Mouse (Mus musculus): ENCODE data around the gene Ptcd3. TPM values are rescaled to one million over a fixed set of nuclear protein-coding genes. Genes with fewer than 3 reads are reported as not detected.
"Not testable (repeated sequence)": the region's sequence is repeated elsewhere in the genome, so short reads cannot be mapped to it uniquely, and the experiment has no call there.

Gene Ptcd3
- polyA plus RNA-seq, 1 experiment from 2014 or later, result 151 TPM

- Histone ChIP-seq H3K9me3 (replicated peaks; ENCODE audit: control insufficient read depth, low read length) (no peaks in the 10 kb centered on the region), H3K27me3 (ENCODE audit: control insufficient read depth, insufficient read depth, low read length) (no peaks in the 10 kb centered on the region), H3K9ac (replicated peaks; ENCODE audit: low read length) (no peak overlapping the region), H3K27ac (replicated peaks; ENCODE audit: low read depth, low read length) (no peak overlapping the region), H3K4me1 (ENCODE audit: control insufficient read depth, insufficient read depth, low read length) (no peaks in the 10 kb centered on the region), H3K4me2 (ENCODE audit: low read depth, low read length) (no peak overlapping the region), H3K4me3 (ENCODE audit: low read depth, low read length) (no peak overlapping the region), H3K36me3 (replicated peaks; ENCODE audit: control insufficient read depth, insufficient read depth, low read depth, low read length) (peaks cover 5% of the 10 kb centered on the region)
- ATAC-seq (replicated peaks; ENCODE audit: insufficient number of reproducible peaks, low FRiP score, low TSS enrichment, low read depth) (peak; percentile 59; the same call in 1 of the 2 replicates), DNase-seq (ENCODE audit: low spot score) (peak; percentile 12)
- WGBS, result 28% methylated on average over 2 of the region's 2 CpGs
Observed at GRCm38 (mm10) chr6:71934081-71934556, 25.6 kb upstream of the Ptcd3 start.

- 84% methylated on average over 5 of the region's 5 CpGs for WGBS
- no peak overlapping the region for H3K9ac ChIP-seq (replicated peaks; ENCODE audit: low read length)
- ATAC-seq (replicated peaks; ENCODE audit: insufficient number of reproducible peaks, low FRiP score, low TSS enrichment, low read depth), result no peak
- H3K27me3 ChIP-seq (ENCODE audit: control insufficient read depth, insufficient read depth, low read length), result no peaks in the 10 kb centered on the region
- no peak overlapping the region for H3K4me3 ChIP-seq (ENCODE audit: low read depth, low read length)
- H3K27ac ChIP-seq (replicated peaks; ENCODE audit: low read depth, low read length), result no peak overlapping the region
- DNase-seq (ENCODE audit: low spot score), result no peak
- peaks cover 5% of the 10 kb centered on the region for H3K36me3 ChIP-seq (replicated peaks; ENCODE audit: control insufficient read depth, insufficient read depth, low read depth, low read length)
- H3K9me3 ChIP-seq (replicated peaks; ENCODE audit: control insufficient read depth, low read length), result no peaks in the 10 kb centered on the region
- no peak overlapping the region for H3K4me2 ChIP-seq (ENCODE audit: low read depth, low read length)
- no peaks in the 10 kb centered on the region for H3K4me1 ChIP-seq (ENCODE audit: control insufficient read depth, insufficient read depth, low read length)
Observed at GRCm38 (mm10) chr6:71932347-71932746, 23.8 kb upstream of the Ptcd3 start.

GRCm38 (mm10) chr6:71930830-71931437 lies 22.4 kb upstream of the Ptcd3 start:
- Histone ChIP-seq H3K4me1 (ENCODE audit: control insufficient read depth, insufficient read depth, low read length) (no peaks in the 10 kb centered on the region), H3K9me3 (replicated peaks; ENCODE audit: control insufficient read depth, low read length) (no peaks in the 10 kb centered on the region), H3K27me3 (ENCODE audit: control insufficient read depth, insufficient read depth, low read length) (no peaks in the 10 kb centered on the region), H3K27ac (replicated peaks; ENCODE audit: low read depth, low read length) (no peak overlapping the region), H3K4me2 (ENCODE audit: low read depth, low read length) (no peak overlapping the region), H3K9ac (replicated peaks; ENCODE audit: low read length) (no peak overlapping the region), H3K4me3 (ENCODE audit: low read depth, low read length) (no peak overlapping the region), H3K36me3 (replicated peaks; ENCODE audit: control insufficient read depth, insufficient read depth, low read depth, low read length) (peaks cover 5% of the 10 kb centered on the region)
- no peak for DNase-seq (ENCODE audit: low spot score)
- WGBS, result 87% methylated on average over 12 of the region's 12 CpGs
- no peak for ATAC-seq (replicated peaks; ENCODE audit: insufficient number of reproducible peaks, low FRiP score, low TSS enrichment, low read depth)

GRCm38 (mm10) chr6:71930053-71930452 lies 21.5 kb upstream of the Ptcd3 start:
- no peak for DNase-seq (ENCODE audit: low spot score)
- no peak overlapping the region for H3K4me3 ChIP-seq (ENCODE audit: low read depth, low read length)
- H3K9me3 ChIP-seq (replicated peaks; ENCODE audit: control insufficient read depth, low read length), result no peaks in the 10 kb centered on the region
- H3K4me2 ChIP-seq (ENCODE audit: low read depth, low read length), result no peak overlapping the region
- no peak overlapping the region for H3K27ac ChIP-seq (replicated peaks; ENCODE audit: low read depth, low read length)
- H3K4me1 ChIP-seq (ENCODE audit: control insufficient read depth, insufficient read depth, low read length), result no peaks in the 10 kb centered on the region
- H3K27me3 ChIP-seq (ENCODE audit: control insufficient read depth, insufficient read depth, low read length), result no peaks in the 10 kb centered on the region
- no peak overlapping the region for H3K9ac ChIP-seq (replicated peaks; ENCODE audit: low read length)
- no peak for ATAC-seq (replicated peaks; ENCODE audit: insufficient number of reproducible peaks, low FRiP score, low TSS enrichment, low read depth)
- 90% methylated on average over 10 of the region's 10 CpGs for WGBS
- peaks cover 5% of the 10 kb centered on the region for H3K36me3 ChIP-seq (replicated peaks; ENCODE audit: control insufficient read depth, insufficient read depth, low read depth, low read length)

- no peak overlapping the region for H3K4me2 ChIP-seq (ENCODE audit: low read depth, low read length)
- H3K9me3 ChIP-seq (replicated peaks; ENCODE audit: control insufficient read depth, low read length), result no peaks in the 10 kb centered on the region
- H3K36me3 ChIP-seq (replicated peaks; ENCODE audit: control insufficient read depth, insufficient read depth, low read depth, low read length), result peaks cover 7% of the 10 kb centered on the region
- no peak overlapping the region for H3K4me3 ChIP-seq (ENCODE audit: low read depth, low read length)
- no peaks in the 10 kb centered on the region for H3K27me3 ChIP-seq (ENCODE audit: control insufficient read depth, insufficient read depth, low read length)
- ATAC-seq (replicated peaks; ENCODE audit: insufficient number of reproducible peaks, low FRiP score, low TSS enrichment, low read depth) (no peak), DNase-seq (ENCODE audit: low spot score) (peak; percentile 66)
- H3K9ac ChIP-seq (replicated peaks; ENCODE audit: low read length), result no peak overlapping the region
- no peaks in the 10 kb centered on the region for H3K4me1 ChIP-seq (ENCODE audit: control insufficient read depth, insufficient read depth, low read length)
- no peak overlapping the region for H3K27ac ChIP-seq (replicated peaks; ENCODE audit: low read depth, low read length)
Observed at GRCm38 (mm10) chr6:71927911-71928310, 19.4 kb upstream of the Ptcd3 start.

GRCm38 (mm10) chr6:71925233-71925632 lies 16.7 kb upstream of the Ptcd3 start:
- H3K9ac ChIP-seq (replicated peaks; ENCODE audit: low read length); ATAC-seq (replicated peaks; ENCODE audit: insufficient number of reproducible peaks, low FRiP score, low TSS enrichment, low read depth); H3K27ac ChIP-seq (replicated peaks; ENCODE audit: low read depth, low read length); H3K27me3 ChIP-seq (ENCODE audit: control insufficient read depth, insufficient read depth, low read length); DNase-seq (ENCODE audit: low spot score); H3K4me3 ChIP-seq (ENCODE audit: low read depth, low read length); H3K4me1 ChIP-seq (ENCODE audit: control insufficient read depth, insufficient read depth, low read length); H3K36me3 ChIP-seq (replicated peaks; ENCODE audit: control insufficient read depth, insufficient read depth, low read depth, low read length); H3K9me3 ChIP-seq (replicated peaks; ENCODE audit: control insufficient read depth, low read length); H3K4me2 ChIP-seq (ENCODE audit: low read depth, low read length): not testable (repeated sequence)
- WGBS, result 86% methylated on average over 5 of the region's 5 CpGs

GRCm38 (mm10) chr6:71920752-71921151 lies 12.2 kb upstream of the Ptcd3 start:
- H3K4me1 ChIP-seq (ENCODE audit: control insufficient read depth, insufficient read depth, low read length), result no peaks in the 10 kb centered on the region
- no peaks in the 10 kb centered on the region for H3K9me3 ChIP-seq (replicated peaks; ENCODE audit: control insufficient read depth, low read length)
- H3K4me2 ChIP-seq (ENCODE audit: low read depth, low read length), result no peak overlapping the region
- DNase-seq (ENCODE audit: low spot score), result no peak
- no peaks in the 10 kb centered on the region for H3K27me3 ChIP-seq (ENCODE audit: control insufficient read depth, insufficient read depth, low read length)
- no peak overlapping the region for H3K9ac ChIP-seq (replicated peaks; ENCODE audit: low read length)
- H3K27ac ChIP-seq (replicated peaks; ENCODE audit: low read depth, low read length), result no peak overlapping the region
- H3K36me3 ChIP-seq (replicated peaks; ENCODE audit: control insufficient read depth, insufficient read depth, low read depth, low read length), result peaks cover 2% of the 10 kb centered on the region; the same call in 1 of the 2 replicates
- no peak for ATAC-seq (replicated peaks; ENCODE audit: insufficient number of reproducible peaks, low FRiP score, low TSS enrichment, low read depth)
- no peak overlapping the region for H3K4me3 ChIP-seq (ENCODE audit: low read depth, low read length)
- 90% methylated on average over 7 of the region's 7 CpGs for WGBS

- Histone ChIP-seq H3K9ac (replicated peaks; ENCODE audit: low read length) (no peak overlapping the region), H3K9me3 (replicated peaks; ENCODE audit: control insufficient read depth, low read length) (no peaks in the 10 kb centered on the region), H3K4me2 (ENCODE audit: low read depth, low read length) (no peak overlapping the region), H3K27ac (replicated peaks; ENCODE audit: low read depth, low read length) (no peak overlapping the region), H3K4me3 (ENCODE audit: low read depth, low read length) (no peak overlapping the region), H3K4me1 (ENCODE audit: control insufficient read depth, insufficient read depth, low read length) (no peaks in the 10 kb centered on the region), H3K36me3 (replicated peaks; ENCODE audit: control insufficient read depth, insufficient read depth, low read depth, low read length) (no peaks in the 10 kb centered on the region), H3K27me3 (ENCODE audit: control insufficient read depth, insufficient read depth, low read length) (no peaks in the 10 kb centered on the region)
- no peak for DNase-seq (ENCODE audit: low spot score)
- ATAC-seq (replicated peaks; ENCODE audit: insufficient number of reproducible peaks, low FRiP score, low TSS enrichment, low read depth), result no peak
- 74% methylated on average over 5 of the region's 5 CpGs for WGBS
Observed at GRCm38 (mm10) chr6:71911686-71912450, 3.3 kb upstream of the Ptcd3 start.
